Mouse (Mus musculus) large intestine, adult 2 months (tissue): ENCODE data around the gene Cfap157. TPM values are rescaled to one million over a fixed set of nuclear protein-coding genes. Genes with fewer than 3 reads are reported as not detected.

ENCODE experiments used
- DNase-seq: peaks from one replicate; pipeline ENCODE4 v3.0.0-alpha.2; 2012; ENCODE audit warnings: low read depth, low spot score
- WGBS: fragments of 180-500 bp; shearing (Covaris S2); methylation state at CpG from one replicate; pipeline ENCODE4 v1.1.7; 2018; 5-methylcytosine and 5-hydroxymethylcytosine counted together
- polyA plus RNA-seq: library from polyadenylated mRNA; depleted of rRNA; stranded (reverse); fragments of >200 nt; gene quantifications from 2 replicates; pipeline ENCODE4 v1.2.3, GENCODE M21; 2012

The Cfap157 gene
- polyA plus RNA-seq, 1 experiment: not detected

GRCm38 (mm10) chr2:32788581-32788980 is 4.4 kb upstream of the Cfap157 start:
- no peak for DNase-seq
- 62% methylated on average over 2 of the region's 2 CpGs for WGBS

- no peak for DNase-seq
- WGBS: 70% methylated on average over 6 of the region's 6 CpGs
These were observed 2.9 kb upstream of the Cfap157 start for GRCm38 (mm10) chr2:32787176-32787575.

- WGBS: 61% methylated on average over 6 of the region's 6 CpGs
- no peak for DNase-seq
These were observed 2.5 kb downstream of the Cfap157 start for GRCm38 (mm10) chr2:32781710-32782109.

- WGBS: 91% methylated on average over 6 of the region's 6 CpGs
- no peak for DNase-seq
These were observed 4.5 kb downstream of the Cfap157 start for GRCm38 (mm10) chr2:32779714-32780113.

GRCm38 (mm10) chr2:32779131-32779530 is 5.1 kb downstream of the Cfap157 start:
- WGBS: 17% methylated on average over 8 of the region's 8 CpGs
- no peak for DNase-seq

GRCm38 (mm10) chr2:32778081-32778480 is 6.1 kb downstream of the Cfap157 start:
- no peak for DNase-seq
- 96% methylated on average over 6 of the region's 6 CpGs for WGBS

- DNase-seq: no peak
These were observed 8.0 kb downstream of the Cfap157 start for GRCm38 (mm10) chr2:32776192-32776591.

GRCm38 (mm10) chr2:32775359-32776074 is 8.7 kb downstream of the Cfap157 start, which contains the start of the genes Ttc16 and Ptrh1:
TSS of gene Ttc16 (minus strand) at chr2:32775633.
TSS of gene Ptrh1 (plus strand) at chr2:32775786.
- under 1% methylated on average over 46 of the region's 46 CpGs for WGBS

More at GRCm38 (mm10) chr2:32776192-32776591, 8.0 kb downstream of the Cfap157 start:
- 21% methylated on average over 22 of the region's 22 CpGs for WGBS

GRCm38 (mm10) chr2:32772626-32773279 is 11.5 kb downstream of the Cfap157 start:
- DNase-seq: no peak
- 85% methylated on average over 8 of the region's 8 CpGs for WGBS

More at GRCm38 (mm10) chr2:32775359-32776074, 8.7 kb downstream of the Cfap157 start, which contains the start of the genes Ttc16 and Ptrh1:
- peak; percentile 91 for DNase-seq

- no peak for DNase-seq
- 18% methylated on average over 12 of the region's 12 CpGs for WGBS
These were observed 12.3 kb downstream of the Cfap157 start for GRCm38 (mm10) chr2:32771886-32772285.

GRCm38 (mm10) chr2:32769327-32770085 is 14.7 kb downstream of the Cfap157 start:
- no peak for DNase-seq
- 85% methylated on average over 5 of the region's 5 CpGs for WGBS

GRCm38 (mm10) chr2:32768661-32769285 is 15.5 kb downstream of the Cfap157 start:
- peak; percentile 63 for DNase-seq
- 25% methylated on average over 19 of the region's 19 CpGs for WGBS

- 82% methylated on average over 12 of the region's 12 CpGs for WGBS
These were observed 17.0 kb downstream of the Cfap157 start for GRCm38 (mm10) chr2:32767241-32767640.

GRCm38 (mm10) chr2:32763353-32763752 is 20.9 kb downstream of the Cfap157 start:
- WGBS: 78% methylated on average over 3 of the region's 3 CpGs
- DNase-seq: no peak

More at GRCm38 (mm10) chr2:32767241-32767640, 17.0 kb downstream of the Cfap157 start:
- DNase-seq: no peak

- no peak for DNase-seq
- WGBS: 79% methylated on average over 4 of the region's 4 CpGs
These were observed 22.4 kb downstream of the Cfap157 start for GRCm38 (mm10) chr2:32761859-32762258.

- WGBS: 93% methylated on average over 14 of the region's 14 CpGs
- DNase-seq: no peak
These were observed 22.9 kb downstream of the Cfap157 start for GRCm38 (mm10) chr2:32761361-32761760.

GRCm38 (mm10) chr2:32759001-32759400 is 25.2 kb downstream of the Cfap157 start:
- DNase-seq: no peak
- 90% methylated on average over 2 of the region's 2 CpGs for WGBS

- 79% methylated on average over 8 of the region's 8 CpGs for WGBS
- no peak for DNase-seq
These were observed 25.7 kb downstream of the Cfap157 start for GRCm38 (mm10) chr2:32758503-32758902.

GRCm38 (mm10) chr2:32757056-32757845 is 27.0 kb downstream of the Cfap157 start, which contains the start of gene Tor2a:
TSS of gene Tor2a (plus strand) at chr2:32757234.
- under 1% methylated on average over 66 of the region's 66 CpGs for WGBS
- DNase-seq: peak; percentile 89
